Mouse (Mus musculus) colon, adult 2 months (tissue): ENCODE data around the gene Aifm3. TPM values are rescaled to one million over a fixed set of nuclear protein-coding genes. Genes with fewer than 3 reads are reported as not detected.

Experiments
- polyA plus RNA-seq: library from polyadenylated mRNA; depleted of rRNA; stranded (reverse); fragments of >200 nt; gene quantifications from 2 replicates; pipeline ENCODE4 v1.2.3, GENCODE M21; 2012; rRNA removed

The Aifm3 gene
- polyA plus RNA-seq, result 1.3 and 1.5 TPM in 2 replicates

GRCm38 (mm10) chr16:17489469-17490111 lies at the start of gene Aifm3:
TSS of gene Aifm3 (plus strand) at chr16:17489611.

GRCm38 (mm10) chr16:17451541-17452372 lies 37.7 kb upstream of the Aifm3 start, which contains the start of gene Crkl:
TSS of gene Crkl (plus strand) at chr16:17451987.

GRCm38 (mm10) chr16:17508546-17509239 lies 19.3 kb downstream of the Aifm3 start, which contains the start of gene Lztr1:
TSS of gene Lztr1 (plus strand) at chr16:17508688.

GRCm38 (mm10) chr16:17530640-17531288 lies 41.4 kb downstream of the Aifm3 start, which contains the start of gene Thap7:
TSS of gene Thap7 (minus strand) at chr16:17531136.

Other genes starting within 250 kb of the Aifm3 start
- 17.5 and 19.0 TPM in 2 replicates for gene Tmem191c, start 213.5 kb upstream of the Aifm3 start, polyA plus RNA-seq
- 0.05 and 0.16 TPM in 2 replicates for gene Serpind1, start 158.2 kb upstream of the Aifm3 start, polyA plus RNA-seq
- 4.3 and 4.5 TPM in 2 replicates for gene Snap29, start 83.6 kb upstream of the Aifm3 start, polyA plus RNA-seq
- gene Pi4ka, start 83.3 kb upstream of the Aifm3 start, polyA plus RNA-seq, result 37.9 and 39.7 TPM in 2 replicates
- gene Crkl, start 37.6 kb upstream of the Aifm3 start, polyA plus RNA-seq, result 40.0 and 48.0 TPM in 2 replicates
- gene Lztr1, start 19.1 kb downstream of the Aifm3 start, polyA plus RNA-seq, result 193 and 231 TPM in 2 replicates
- gene Thap7, start 41.5 kb downstream of the Aifm3 start, polyA plus RNA-seq, result 75.2 and 88.5 TPM in 2 replicates
- 0.21 and 0.27 TPM in 2 replicates for gene Lrrc74b, start 71.6 kb downstream of the Aifm3 start, polyA plus RNA-seq
- gene P2rx6, start 72.3 kb downstream of the Aifm3 start, polyA plus RNA-seq, result 2.2 and 3.0 TPM in 2 replicates
- gene Slc7a4, start 93.6 kb downstream of the Aifm3 start, polyA plus RNA-seq, result 42.4 and 57.8 TPM in 2 replicates
- 39.0 and 43.5 TPM in 2 replicates for gene Smpd4, start 129.7 kb downstream of the Aifm3 start, polyA plus RNA-seq
- gene Ccdc74a, start 156.9 kb downstream of the Aifm3 start, polyA plus RNA-seq, result 1.4 and 2.2 TPM in 2 replicates
- gene Med15, start 243.3 kb downstream of the Aifm3 start, polyA plus RNA-seq, result 133 and 153 TPM in 2 replicates